Mouse (Mus musculus) lung, postnatal 36 days (tissue): Measurements from ENCODE around the gene Prpf8.
A peak's percentile ranks its signal among the peaks of the same experiment; 100 is the strongest.
"Not testable (repeated sequence)": the region's sequence is repeated elsewhere in the genome, so short reads cannot be mapped to it uniquely, and the experiment has no call there.

Source experiments
- DNase-seq: peaks from one replicate; pipeline ENCODE4 v3.0.0; 2022; ENCODE audit warnings: mixed read lengths

Gene Prpf8

GRCm38 (mm10) chr11:75535106-75535795, 48.6 kb downstream of the Prpf8 start:
- DNase-seq = no peak

DNA sequence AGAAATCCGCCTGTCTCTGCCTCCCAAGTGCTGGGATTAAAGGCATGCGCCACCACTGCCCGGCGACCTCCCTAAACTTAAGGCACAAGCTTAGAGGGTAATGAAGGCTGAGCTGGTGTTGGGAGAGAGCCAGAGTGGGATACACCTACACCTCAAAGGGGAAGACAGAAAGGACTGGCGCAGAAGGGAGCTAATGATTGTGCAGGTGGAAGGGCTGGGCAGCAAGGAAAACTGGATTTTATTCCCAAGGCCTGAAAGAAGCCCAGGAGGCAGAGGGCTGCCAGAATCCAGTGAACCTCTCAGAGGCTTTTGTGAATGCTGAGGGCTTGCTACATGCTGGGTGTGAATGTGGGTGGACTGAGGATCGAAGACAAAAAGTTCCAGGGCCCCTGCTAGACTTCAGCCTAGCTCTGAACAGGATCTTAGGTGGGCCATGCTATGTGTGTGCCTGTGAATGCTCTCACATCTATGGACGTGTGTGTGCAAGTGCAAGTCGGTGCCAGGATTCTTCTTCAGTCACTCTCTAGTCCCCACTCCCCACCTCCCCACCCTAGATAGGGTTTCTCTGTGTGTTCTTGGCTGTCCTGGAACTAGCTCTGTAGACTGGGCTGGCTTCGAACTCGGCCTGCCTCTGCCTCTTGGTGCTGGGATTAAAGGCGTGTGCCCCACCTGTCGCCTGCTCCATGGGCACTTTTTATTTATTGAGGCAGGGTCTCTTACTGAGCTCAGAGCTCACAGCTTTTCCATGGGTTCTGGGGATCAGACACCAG, 49.8 kb downstream of the Prpf8 start:
- no peak for DNase-seq

- DNase-seq = no peak
Measured at GRCm38 (mm10) chr11:75537025-75537414, 50.4 kb downstream of the Prpf8 start.

DNA sequence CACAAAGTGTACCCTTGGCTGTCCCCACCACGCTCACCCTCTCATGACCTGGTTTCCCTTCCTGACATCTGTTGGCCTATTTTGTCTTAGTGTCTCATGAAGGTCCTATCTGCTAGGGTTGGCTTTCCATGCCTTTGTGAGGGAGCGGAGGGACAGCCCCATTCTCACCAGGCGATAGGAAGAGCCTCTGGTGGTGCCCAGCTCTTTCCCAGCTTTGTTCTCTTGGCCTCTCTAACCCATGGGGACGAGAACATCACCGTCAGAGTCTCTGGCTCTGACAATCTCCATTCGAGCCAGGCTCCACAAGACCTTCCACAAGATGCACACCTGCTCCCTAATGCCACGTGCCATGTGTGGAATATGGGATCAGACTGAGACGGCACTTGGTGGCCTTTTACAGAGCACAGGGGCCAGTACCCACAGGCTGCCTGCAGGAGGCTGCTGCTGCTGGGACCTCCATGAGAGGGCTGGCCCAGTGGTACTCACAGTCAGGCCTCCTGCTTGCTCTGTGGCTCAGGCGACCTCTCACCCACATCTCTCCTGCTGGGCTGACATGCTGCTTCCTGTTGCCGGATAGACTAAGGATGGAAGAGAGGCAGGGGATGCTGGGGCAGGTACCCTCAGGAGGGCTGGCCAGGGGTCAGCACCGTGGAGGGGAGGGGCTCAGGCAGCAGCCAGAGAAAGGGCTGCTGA, 51.0 kb downstream of the Prpf8 start:
- no peak for DNase-seq

GRCm38 (mm10) chr11:75538184-75538969, 51.8 kb downstream of the Prpf8 start:
- DNase-seq = no peak

DNA sequence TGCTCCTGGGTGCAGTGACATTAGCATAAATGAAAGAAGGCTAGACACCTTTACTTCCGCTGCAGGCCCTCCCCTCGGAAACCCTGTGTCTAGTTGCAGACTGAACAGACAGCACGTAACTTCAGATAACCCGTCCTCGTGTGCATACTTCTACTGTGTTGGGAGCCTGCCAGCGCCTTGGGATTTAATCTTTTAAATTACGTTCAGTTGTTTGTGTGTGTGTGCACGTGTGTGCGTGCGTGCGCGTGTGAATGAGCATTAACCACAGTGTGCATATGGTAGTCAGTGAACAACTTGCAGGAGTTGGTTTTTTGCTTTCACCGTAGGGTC, 52.3 kb downstream of the Prpf8 start:
- DNase-seq = no peak

DNA sequence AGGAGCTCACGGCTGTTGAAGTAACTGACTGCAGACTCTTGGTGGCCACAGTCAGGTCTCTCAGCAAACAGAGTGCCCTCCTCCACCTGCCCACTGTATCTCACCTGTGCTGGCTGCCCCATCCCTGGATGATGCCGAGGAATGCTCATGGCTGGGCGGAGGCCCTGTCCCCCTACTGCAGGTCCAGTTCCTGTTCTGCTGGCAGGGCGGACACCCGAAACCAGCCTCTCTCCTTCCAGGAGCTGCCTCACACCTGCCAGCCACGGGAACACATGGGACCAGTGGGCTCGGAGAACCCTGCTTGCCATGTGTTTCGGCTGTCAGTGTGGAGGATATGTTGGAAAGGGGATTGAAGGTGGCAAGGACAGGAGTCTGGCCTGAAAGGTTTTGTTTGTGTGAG, 53.6 kb downstream of the Prpf8 start:
- DNase-seq = no peak

DNA sequence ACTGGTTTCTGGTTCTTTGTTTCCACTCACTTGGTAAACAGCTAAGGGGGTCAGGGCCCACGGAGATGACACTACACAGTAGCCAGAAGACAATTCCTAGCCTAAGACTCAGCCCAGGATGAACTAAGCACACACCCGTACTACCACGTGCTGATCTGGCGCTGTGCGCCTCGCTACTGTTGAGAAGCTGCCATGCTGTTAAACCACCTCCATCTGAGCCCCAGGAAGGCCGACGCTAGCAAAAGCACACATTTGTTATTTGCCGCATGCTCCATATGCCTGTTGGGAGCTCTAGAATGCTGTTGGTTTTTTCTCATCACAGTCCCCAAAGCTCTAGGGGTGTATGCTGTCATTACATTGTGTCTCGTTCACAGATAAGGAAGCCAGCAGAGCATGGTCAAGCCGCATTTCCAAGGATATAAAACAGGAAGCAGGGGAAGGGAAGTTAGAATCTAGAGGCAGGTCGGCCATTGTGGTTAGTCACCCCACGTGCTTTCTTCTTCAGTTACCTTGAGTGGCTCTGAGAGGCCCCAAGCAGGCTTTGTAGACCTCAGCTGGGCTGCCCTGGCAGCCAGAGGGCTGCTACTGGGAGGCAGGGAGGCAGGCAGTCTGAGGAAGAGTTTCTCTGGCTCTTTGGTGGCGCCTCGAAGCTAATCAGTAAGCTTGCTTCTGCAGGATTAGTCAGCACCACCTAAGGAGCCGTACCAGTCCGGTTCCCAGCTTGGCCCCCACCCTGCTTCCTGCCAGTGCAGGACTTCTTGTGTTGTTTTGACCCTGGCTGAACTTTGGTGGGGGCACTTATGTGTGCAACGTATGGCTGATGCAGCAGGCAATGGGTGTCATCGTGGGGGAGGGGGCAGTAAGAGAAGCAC, 54.3 kb downstream of the Prpf8 start:
- peak; percentile 62 for DNase-seq

DNA sequence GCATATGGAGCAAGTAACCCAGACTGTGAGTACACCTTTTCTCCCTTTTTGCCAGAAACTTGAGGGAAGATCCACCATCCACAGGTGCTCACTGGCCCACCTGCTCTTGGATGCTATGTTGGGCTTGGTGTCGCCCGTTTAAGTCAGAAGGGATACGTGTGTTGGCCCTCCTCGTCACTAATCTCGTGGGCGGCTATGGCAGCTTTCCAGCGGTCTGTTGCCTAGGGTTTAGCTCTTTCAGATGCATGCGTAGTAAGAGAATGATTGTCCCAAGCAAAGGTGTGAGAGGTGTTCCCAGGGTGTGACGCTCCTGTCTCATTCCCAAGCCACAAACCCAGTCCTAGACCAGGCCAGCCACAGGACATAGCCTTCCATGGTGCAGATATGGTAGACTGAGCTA, 58.1 kb downstream of the Prpf8 start:
- DNase-seq = no peak

DNA sequence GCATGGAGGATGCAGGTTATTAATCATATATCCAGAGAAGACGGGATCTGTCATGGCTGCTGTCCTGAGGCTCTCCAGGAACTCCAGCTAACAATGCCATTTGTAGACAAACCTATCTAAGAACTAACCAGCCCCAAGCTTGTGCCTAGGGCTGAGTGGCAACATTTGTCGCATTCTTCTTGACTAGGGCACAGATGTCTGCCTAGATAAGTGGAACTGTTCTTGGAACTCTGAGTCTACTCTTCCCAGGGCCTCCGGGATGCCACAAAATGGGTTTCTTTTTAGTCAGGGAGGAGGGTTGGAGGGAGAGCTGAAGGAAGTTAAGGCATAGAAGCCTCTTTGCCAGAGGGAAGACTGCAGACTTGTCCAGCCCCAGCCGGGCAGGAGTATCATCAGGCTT, 59.4 kb downstream of the Prpf8 start:
- DNase-seq = no peak

GRCm38 (mm10) chr11:75549658-75550111, 63.1 kb downstream of the Prpf8 start:
- DNase-seq = peak; percentile 87

GRCm38 (mm10) chr11:75550200-75550946, 63.8 kb downstream of the Prpf8 start:
- peak; percentile 81 for DNase-seq

DNA sequence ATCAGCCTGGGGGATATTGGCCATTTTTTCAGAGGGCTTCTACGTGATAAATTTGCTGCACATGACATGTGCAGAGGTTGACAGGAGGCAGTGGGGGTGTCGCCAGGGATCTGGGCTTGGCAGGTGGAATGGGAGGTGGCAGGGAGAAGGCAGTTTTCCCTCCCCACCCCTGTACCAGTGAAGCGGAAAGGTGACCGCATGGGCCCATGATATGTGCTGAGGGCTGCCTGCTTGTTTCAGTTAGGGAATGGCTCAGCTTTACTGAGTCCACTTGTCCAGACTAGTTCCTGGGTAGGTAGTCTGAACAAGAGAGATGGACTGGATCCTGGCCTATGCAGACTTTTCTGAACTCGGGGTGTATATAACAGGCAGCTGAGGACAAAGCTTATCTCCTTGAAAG, 64.7 kb downstream of the Prpf8 start:
- DNase-seq = no peak

- DNase-seq = peak; percentile 60
Measured at GRCm38 (mm10) chr11:75551961-75552441, 65.4 kb downstream of the Prpf8 start.

GRCm38 (mm10) chr11:75552906-75553482, 66.4 kb downstream of the Prpf8 start:
- no peak for DNase-seq

GRCm38 (mm10) chr11:75556006-75556405, 69.4 kb downstream of the Prpf8 start:
- DNase-seq = not testable (repeated sequence)

- no peak for DNase-seq
Measured at GRCm38 (mm10) chr11:75557142-75557541, 70.5 kb downstream of the Prpf8 start.

GRCm38 (mm10) chr11:75558101-75558500, 71.5 kb downstream of the Prpf8 start:
- DNase-seq = no peak
